Mouse (Mus musculus) liver, postnatal 0 days (tissue): ENCODE results near the gene Gas2.

Experiments used
- CTCF ChIP-seq: sonication (generic); IDR thresholded peaks from 2 replicates; pipeline ENCODE4 v1.5.1; 2016; ENCODE audit warnings: antibody characterized with exemption, low read depth
- EP300 ChIP-seq: IDR thresholded peaks from 2 replicates; pipeline ENCODE4 v1.6.1; 2016; ENCODE audit warnings: antibody characterized with exemption, low read depth, mild to moderate bottlenecking

GRCm38 (mm10) chr7:51913292-51914050 lies 51.7 kb downstream of the Gas2 start:
- TF ChIP-seq CTCF (no peak), EP300 (no peak)
